Mouse (Mus musculus) liver, embryonic 15.5 days (tissue): ENCODE data around the gene Spata16. TPM values are rescaled to one million over a fixed set of nuclear protein-coding genes. Genes with fewer than 3 reads are reported as not detected.

Source experiments
- ATAC-seq: fragments of 200-750 bp; cut with Nextera tagmentation; 2 replicates; pipeline ENCODE4 v1.8.0; 2017; ENCODE audit warnings: moderate number of reproducible peaks, mild to moderate bottlenecking, moderate library complexity; ENCODE audit not compliant: insufficient read depth
- H3K27ac ChIP-seq: fragments of 300-500 bp; sonication (generic); replicated peaks from 2 replicates; pipeline ENCODE4 v1.5.1; 2015; ENCODE audit warnings: mild to moderate bottlenecking, inconsistent platforms
- H3K27me3 ChIP-seq: fragments of 300-500 bp; sonication (generic); 2 replicates; pipeline ENCODE4 v1.6.1; 2015; ENCODE audit warnings: mild to moderate bottlenecking, inconsistent platforms
- H3K36me3 ChIP-seq: fragments of 300-500 bp; sonication (generic); replicated peaks from 2 replicates; pipeline ENCODE4 v1.6.1; 2015; ENCODE audit warnings: moderate library complexity, mild to moderate bottlenecking, inconsistent platforms
- H3K4me1 ChIP-seq: fragments of 300-500 bp; sonication (generic); replicated peaks from 2 replicates; pipeline ENCODE4 v1.6.1; 2015; ENCODE audit warnings: inconsistent platforms
- H3K4me2 ChIP-seq: fragments of 300-500 bp; sonication (generic); 2 replicates; pipeline ENCODE4 v1.6.1; 2015; ENCODE audit warnings: moderate library complexity, mild to moderate bottlenecking, inconsistent platforms
- H3K4me3 ChIP-seq: fragments of 300-500 bp; sonication (generic); replicated peaks from 2 replicates; pipeline ENCODE4 v1.5.1; 2015; ENCODE audit warnings: mild to moderate bottlenecking, inconsistent platforms
- H3K9ac ChIP-seq: fragments of 300-500 bp; sonication (generic); 2 replicates; pipeline ENCODE4 v1.6.1; 2015; ENCODE audit warnings: moderate library complexity, mild to moderate bottlenecking, inconsistent platforms
- H3K9me3 ChIP-seq: fragments of 300-500 bp; sonication (generic); replicated peaks from 2 replicates; pipeline ENCODE4 v1.6.1; 2016; ENCODE audit warnings: inconsistent platforms
- WGBS: fragments of 180-500 bp; shearing (Covaris S2); methylation state at CpG from one replicate; pipeline ENCODE4 v1.1.7; 2015; ENCODE audit warnings: mixed read lengths; ENCODE audit not compliant: insufficient replicate concordance; 5-methylcytosine and 5-hydroxymethylcytosine counted together
- polyA plus RNA-seq: library from polyadenylated mRNA; unstranded; fragments of >200 nt; fragmentation: Nextera tagmentation; extraction: Ambion mirVana; gene quantifications from 2 replicates; pipeline ENCODE4 v1.2.1, GENCODE M21; 2015

Gene Spata16
- polyA plus RNA-seq, 1 experiment from 2014 or later = not detected

DNA sequence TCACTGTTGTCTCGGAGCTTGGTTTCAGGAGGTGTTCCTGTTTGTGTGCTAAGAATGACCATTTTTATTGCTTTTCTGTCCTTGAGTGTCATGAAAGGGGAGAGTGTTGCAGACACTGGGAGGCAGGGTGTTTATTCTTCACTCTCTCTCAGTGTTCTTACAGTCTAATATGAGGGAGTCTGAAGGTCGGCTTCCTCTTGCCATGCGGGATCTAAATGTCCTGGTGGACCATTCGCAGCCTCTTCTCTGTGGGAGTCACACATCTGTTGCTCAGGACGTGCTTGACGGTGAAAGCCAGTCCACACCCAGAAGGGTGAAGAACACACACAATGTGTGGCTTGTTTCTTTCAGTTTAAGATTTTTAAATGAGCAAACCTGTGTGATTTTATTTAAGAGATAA, 90.1 kb downstream of the Spata16 start:
- H3K36me3 ChIP-seq = no peaks in the 10 kb centered on the region
- no peak overlapping the region for H3K4me2 ChIP-seq
- no peak overlapping the region for H3K4me3 ChIP-seq
- WGBS = 58% methylated on average over 6 of the region's 6 CpGs
- H3K9me3 ChIP-seq = no peaks in the 10 kb centered on the region
- H3K4me1 ChIP-seq = no peaks in the 10 kb centered on the region
- H3K27ac ChIP-seq = no peak overlapping the region
- H3K27me3 ChIP-seq = no peaks in the 10 kb centered on the region
- no peak for ATAC-seq
- no peak overlapping the region for H3K9ac ChIP-seq

DNA sequence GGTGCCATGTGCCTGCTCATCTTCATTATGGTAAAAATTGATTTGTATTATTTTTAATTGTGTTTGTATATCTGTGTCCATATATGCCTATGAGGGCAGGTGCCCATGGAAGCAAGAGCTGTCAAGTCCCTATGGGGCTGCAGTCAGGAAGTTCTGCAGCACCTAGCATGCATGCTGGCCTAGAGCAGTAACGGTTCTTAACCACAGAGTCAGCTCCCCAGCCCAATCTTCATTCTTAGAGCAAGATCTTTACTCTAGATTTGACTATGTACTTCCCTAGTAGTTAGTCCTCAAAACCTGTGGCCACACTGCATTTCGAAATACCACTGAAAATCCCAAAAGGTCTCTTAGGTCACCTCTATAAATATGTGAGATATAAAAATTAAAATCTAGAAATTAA, 113.1 kb downstream of the Spata16 start:
- no peaks in the 10 kb centered on the region for H3K27me3 ChIP-seq
- H3K9me3 ChIP-seq = no peaks in the 10 kb centered on the region
- no peak overlapping the region for H3K9ac ChIP-seq
- 21% methylated on average over 2 of the region's 2 CpGs for WGBS
- no peak for ATAC-seq
- no peaks in the 10 kb centered on the region for H3K36me3 ChIP-seq
- H3K4me1 ChIP-seq = no peaks in the 10 kb centered on the region
- no peak overlapping the region for H3K27ac ChIP-seq
- H3K4me3 ChIP-seq = no peak overlapping the region
- H3K4me2 ChIP-seq = no peak overlapping the region

GRCm38 (mm10) chr3:26752441-26752840, 115.0 kb downstream of the Spata16 start:
- Histone ChIP-seq H3K4me3 (no peak overlapping the region), H3K36me3 (no peaks in the 10 kb centered on the region), H3K4me2 (no peak overlapping the region), H3K9me3 (no peaks in the 10 kb centered on the region), H3K4me1 (no peaks in the 10 kb centered on the region), H3K9ac (no peak overlapping the region), H3K27ac (no peak overlapping the region), H3K27me3 (no peaks in the 10 kb centered on the region)
- 51% methylated on average over 6 of the region's 6 CpGs for WGBS
- ATAC-seq = no peak

DNA sequence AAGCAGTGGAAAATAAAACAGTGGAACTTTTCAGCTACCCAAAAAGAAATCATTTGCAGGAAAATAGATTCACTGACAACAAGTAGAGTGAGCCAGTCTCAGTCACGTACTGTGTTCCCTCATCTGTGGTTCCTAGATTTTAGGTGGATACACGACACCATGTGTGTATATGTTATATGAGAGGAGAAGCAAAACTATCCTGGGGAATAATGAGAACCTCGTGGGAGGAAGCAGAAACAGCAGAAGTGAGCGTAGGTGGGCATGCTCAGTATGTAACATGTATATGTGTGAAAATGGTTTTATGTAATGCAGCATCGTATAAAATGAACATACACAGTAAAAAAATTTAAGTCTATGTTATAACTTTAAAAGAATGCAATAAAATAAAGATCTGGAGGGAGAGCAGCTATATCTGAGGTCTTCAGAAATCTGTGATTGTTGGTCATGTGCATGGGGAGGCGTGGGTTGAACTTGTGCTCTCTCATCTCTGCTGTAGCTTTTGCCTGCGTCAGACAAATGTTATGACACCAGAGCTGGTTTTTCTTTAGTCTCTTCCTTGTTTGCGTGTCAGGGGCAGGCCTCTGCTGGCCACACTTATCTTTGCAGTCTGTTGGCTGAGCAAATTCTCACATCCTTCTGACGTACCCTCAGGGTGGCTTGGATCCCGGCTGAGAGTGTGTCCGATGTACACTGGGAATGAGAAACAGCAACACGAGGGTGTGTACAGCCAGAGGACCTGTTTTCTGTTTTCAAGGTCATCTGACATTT, 156.1 kb downstream of the Spata16 start:
- no peak overlapping the region for H3K27ac ChIP-seq
- H3K36me3 ChIP-seq = no peaks in the 10 kb centered on the region
- 57% methylated on average over 12 of the region's 12 CpGs for WGBS

GRCm38 (mm10) chr3:26795851-26796538, 158.6 kb downstream of the Spata16 start:
- no peaks in the 10 kb centered on the region for H3K4me1 ChIP-seq
- WGBS = 76% methylated on average over 7 of the region's 7 CpGs
- no peak for ATAC-seq
- no peaks in the 10 kb centered on the region for H3K27me3 ChIP-seq
- H3K4me3 ChIP-seq = no peak overlapping the region
- no peak overlapping the region for H3K27ac ChIP-seq
- H3K9ac ChIP-seq = no peak overlapping the region
- H3K36me3 ChIP-seq = no peaks in the 10 kb centered on the region
- H3K9me3 ChIP-seq = no peaks in the 10 kb centered on the region; the same call in 1 of the 2 replicates
- no peak overlapping the region for H3K4me2 ChIP-seq

More for the DNA sequence above, 156.1 kb downstream of the Spata16 start:
- no peaks in the 10 kb centered on the region for H3K4me1 ChIP-seq
- H3K27me3 ChIP-seq = no peaks in the 10 kb centered on the region
- ATAC-seq = no peak
- no peaks in the 10 kb centered on the region; the same call in 1 of the 2 replicates for H3K9me3 ChIP-seq
- no peak overlapping the region for H3K4me2 ChIP-seq
- no peak overlapping the region for H3K4me3 ChIP-seq
- no peak overlapping the region for H3K9ac ChIP-seq

DNA sequence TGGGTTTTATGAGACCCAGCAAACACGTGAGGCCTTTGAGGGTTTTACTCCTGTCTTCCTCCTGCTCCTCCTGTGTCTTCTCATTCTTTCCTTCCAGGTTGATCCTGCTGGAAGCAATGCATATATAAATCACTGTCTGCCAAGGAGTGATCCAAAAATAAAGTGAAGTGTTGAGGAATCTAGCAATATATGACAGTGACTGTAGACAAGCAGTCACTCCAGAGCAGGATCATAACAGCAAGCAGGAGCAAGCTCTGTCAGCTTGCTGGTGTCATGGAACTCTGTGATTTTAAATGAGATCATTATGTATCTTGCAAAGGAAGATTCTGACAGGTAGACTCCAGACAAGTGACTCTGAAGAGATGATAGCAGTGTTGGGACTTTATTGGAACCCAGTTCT, 159.5 kb downstream of the Spata16 start:
- Histone ChIP-seq H3K27ac (no peak overlapping the region), H3K36me3 (no peaks in the 10 kb centered on the region), H3K27me3 (no peaks in the 10 kb centered on the region), H3K4me3 (no peak overlapping the region), H3K4me2 (no peak overlapping the region), H3K9me3 (no peaks in the 10 kb centered on the region; the same call in 1 of the 2 replicates), H3K9ac (no peak overlapping the region), H3K4me1 (no peaks in the 10 kb centered on the region)
- ATAC-seq = no peak
- WGBS = 44% methylated on average over 1 of the region's 1 CpGs

DNA sequence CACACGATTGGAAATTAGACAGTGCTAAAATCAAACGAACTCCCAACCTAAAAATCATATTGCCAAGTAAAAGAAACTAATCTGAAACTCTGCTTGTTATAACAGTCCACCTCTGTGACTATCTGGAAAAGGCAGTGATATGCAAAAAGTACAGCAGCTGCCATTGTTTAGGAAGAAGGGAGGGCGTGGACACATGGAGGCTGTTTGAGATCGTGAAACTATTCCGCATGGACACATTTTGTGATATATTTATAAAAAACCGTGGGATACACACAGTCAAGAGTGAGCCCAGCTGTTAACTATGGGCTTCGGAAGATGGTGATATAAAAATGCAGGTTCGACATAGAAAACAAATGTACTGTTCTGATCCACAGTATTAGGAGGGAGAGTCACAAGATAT, 176.9 kb downstream of the Spata16 start:
- 63% methylated on average over 8 of the region's 8 CpGs for WGBS
- no peak for ATAC-seq
- Histone ChIP-seq H3K27ac (no peak overlapping the region), H3K9me3 (no peaks in the 10 kb centered on the region), H3K36me3 (no peaks in the 10 kb centered on the region), H3K4me1 (no peaks in the 10 kb centered on the region), H3K4me2 (no peak overlapping the region), H3K4me3 (no peak overlapping the region), H3K9ac (no peak overlapping the region), H3K27me3 (no peaks in the 10 kb centered on the region)

DNA sequence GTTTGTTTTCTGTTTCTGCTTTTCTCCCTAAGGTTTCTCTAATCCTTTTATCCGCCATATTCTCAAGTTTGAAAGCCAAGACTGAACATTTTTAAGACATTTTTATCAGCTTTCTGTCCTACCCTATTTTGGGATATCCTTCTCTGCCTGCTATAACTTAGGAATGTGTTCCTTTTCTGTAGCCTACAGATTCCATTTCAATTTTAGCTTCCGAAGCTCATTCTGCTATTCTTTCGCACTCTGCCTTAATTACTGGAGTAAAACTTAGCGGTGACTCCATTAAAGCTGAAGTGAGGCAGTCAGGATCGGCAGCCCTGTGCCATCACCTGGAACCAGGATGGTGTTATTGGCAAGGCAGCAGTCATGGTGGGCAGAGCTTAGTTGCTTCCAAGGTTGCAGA, 178.3 kb downstream of the Spata16 start:
- no peak for ATAC-seq
- 60% methylated on average over 5 of the region's 5 CpGs for WGBS
- H3K4me1 ChIP-seq = no peaks in the 10 kb centered on the region

GRCm38 (mm10) chr3:26819398-26819797, 182.0 kb downstream of the Spata16 start:
- Histone ChIP-seq H3K36me3 (no peaks in the 10 kb centered on the region), H3K9me3 (no peaks in the 10 kb centered on the region), H3K4me1 (no peaks in the 10 kb centered on the region), H3K27ac (no peak overlapping the region), H3K4me2 (no peak overlapping the region), H3K9ac (no peak overlapping the region), H3K27me3 (no peaks in the 10 kb centered on the region), H3K4me3 (no peak overlapping the region)
- 39% methylated on average over 5 of the region's 5 CpGs for WGBS
- no peak for ATAC-seq

More for the DNA sequence above, 178.3 kb downstream of the Spata16 start:
- no peak overlapping the region for H3K4me3 ChIP-seq
- no peaks in the 10 kb centered on the region for H3K9me3 ChIP-seq
- no peak overlapping the region for H3K9ac ChIP-seq
- H3K4me2 ChIP-seq = no peak overlapping the region
- H3K36me3 ChIP-seq = no peaks in the 10 kb centered on the region
- H3K27ac ChIP-seq = no peak overlapping the region
- no peaks in the 10 kb centered on the region for H3K27me3 ChIP-seq

DNA sequence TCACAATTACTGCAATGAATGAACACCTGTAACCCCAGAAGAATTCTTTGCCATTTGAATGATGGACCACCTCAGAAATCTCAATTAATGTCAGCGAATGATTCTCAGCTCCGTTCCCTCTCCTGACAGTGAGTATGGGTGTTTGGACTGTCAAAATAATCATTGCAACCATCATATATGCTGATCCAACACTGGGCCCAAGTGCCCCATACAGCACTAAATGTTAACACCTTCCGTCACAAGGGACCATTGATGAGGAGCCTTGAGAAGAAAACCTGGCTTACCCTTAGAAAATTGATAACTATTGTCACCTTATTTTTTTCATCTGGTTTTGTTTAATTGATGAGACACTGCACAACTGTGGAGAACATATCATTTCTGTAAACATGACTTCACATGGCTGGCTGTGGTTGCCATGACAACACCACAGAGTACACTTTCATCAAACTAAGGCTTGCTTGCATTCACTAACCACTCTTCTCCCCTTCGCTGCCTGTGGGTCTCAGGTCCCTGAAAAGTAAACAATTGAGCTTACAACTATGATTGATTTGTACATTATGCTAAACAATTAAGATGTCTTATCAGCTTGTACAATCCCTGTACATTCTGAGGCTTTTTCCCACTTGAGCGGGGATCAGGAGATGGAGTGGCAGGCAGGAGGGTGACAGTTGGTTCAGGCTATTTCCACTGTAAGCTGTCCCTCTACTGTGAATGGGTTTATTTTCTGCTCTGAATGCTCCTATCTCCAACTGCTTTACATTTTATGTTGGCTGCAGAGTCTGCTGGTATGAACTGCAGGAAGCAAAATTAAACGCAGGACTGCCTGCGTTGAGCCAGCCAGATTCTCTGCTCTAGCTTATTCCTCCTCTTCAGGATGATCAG, 189.8 kb downstream of the Spata16 start:
- H3K9ac ChIP-seq = no peak overlapping the region
- H3K4me1 ChIP-seq = no peaks in the 10 kb centered on the region
- H3K9me3 ChIP-seq = no peaks in the 10 kb centered on the region
- no peaks in the 10 kb centered on the region for H3K36me3 ChIP-seq
- H3K27me3 ChIP-seq = no peaks in the 10 kb centered on the region
- H3K4me2 ChIP-seq = no peak overlapping the region
- no peak overlapping the region for H3K27ac ChIP-seq
- 56% methylated on average over 7 of the region's 7 CpGs for WGBS
- no peak for ATAC-seq
- no peak overlapping the region for H3K4me3 ChIP-seq

GRCm38 (mm10) chr3:26832954-26833353, 195.5 kb downstream of the Spata16 start:
- no peak for ATAC-seq
- H3K4me1 ChIP-seq = no peaks in the 10 kb centered on the region

More at GRCm38 (mm10) chr3:26832954-26833353, 195.5 kb downstream of the Spata16 start:
- H3K4me2 ChIP-seq = no peak overlapping the region
- no peaks in the 10 kb centered on the region for H3K27me3 ChIP-seq
- H3K36me3 ChIP-seq = no peaks in the 10 kb centered on the region
- H3K9ac ChIP-seq = no peak overlapping the region
- H3K4me3 ChIP-seq = no peak overlapping the region
- no peaks in the 10 kb centered on the region for H3K9me3 ChIP-seq
- no peak overlapping the region for H3K27ac ChIP-seq
- 67% methylated on average over 5 of the region's 5 CpGs for WGBS
